Mouse (Mus musculus): Measurements from ENCODE around the gene Zcchc7.
"Not testable (repeated sequence)": the region's sequence is repeated elsewhere in the genome, so short reads cannot be mapped to it uniquely, and the experiment has no call there.

Zcchc7 gene

DNA sequence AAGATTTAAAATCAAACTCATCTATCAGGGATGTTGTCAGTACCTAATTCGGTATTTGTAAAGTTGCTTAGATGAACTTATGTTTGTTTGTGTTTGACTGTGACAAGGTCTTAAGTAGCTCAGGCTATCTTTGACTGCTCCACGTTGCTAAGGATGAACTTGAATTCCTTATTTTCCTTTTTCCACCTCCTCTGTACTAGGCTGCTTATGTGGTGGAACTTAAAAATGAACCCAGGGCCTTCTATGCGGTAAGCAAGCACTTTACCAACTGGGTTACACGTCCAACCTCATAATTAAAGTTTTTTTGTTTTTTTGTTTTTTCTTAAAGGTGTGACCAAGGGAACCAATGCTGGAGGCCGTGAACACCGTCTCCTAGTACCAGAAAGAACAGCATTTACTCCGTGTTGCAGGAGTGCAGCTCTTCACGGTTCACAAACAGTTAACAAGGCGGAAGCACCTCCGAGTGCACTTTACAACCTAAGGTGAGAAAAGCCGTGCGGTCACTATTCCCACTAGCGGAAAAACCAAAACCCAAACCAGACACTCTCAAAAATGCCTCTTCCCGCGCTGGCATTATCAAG, at the start of gene Zcchc7:
Gene Zcchc7 (plus strand): TSS at position 325 of the 581 bp plus-strand sequence.
- DNase-seq: no peak

DNA sequence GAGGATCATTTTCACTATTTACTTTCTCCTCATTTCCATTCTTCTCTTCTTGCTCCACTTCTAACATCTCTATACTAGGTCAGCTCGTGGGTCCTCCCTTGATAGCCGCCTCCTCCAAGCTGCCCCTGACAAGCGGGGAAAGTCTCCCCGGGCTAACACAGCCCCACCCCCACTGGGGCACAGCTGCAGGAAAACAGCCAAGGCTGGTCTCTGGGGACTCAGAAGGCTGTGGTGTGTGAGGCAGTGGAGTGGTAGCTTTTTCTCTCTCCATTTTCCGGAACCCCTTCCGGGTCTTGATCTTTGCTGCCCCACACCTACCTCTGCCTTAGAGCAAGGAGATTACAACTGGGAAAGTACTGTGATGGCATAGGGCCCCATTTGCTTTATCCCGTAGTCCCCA, 49.7 kb upstream of the Zcchc7 start:
- DNase-seq: no peak

DNA sequence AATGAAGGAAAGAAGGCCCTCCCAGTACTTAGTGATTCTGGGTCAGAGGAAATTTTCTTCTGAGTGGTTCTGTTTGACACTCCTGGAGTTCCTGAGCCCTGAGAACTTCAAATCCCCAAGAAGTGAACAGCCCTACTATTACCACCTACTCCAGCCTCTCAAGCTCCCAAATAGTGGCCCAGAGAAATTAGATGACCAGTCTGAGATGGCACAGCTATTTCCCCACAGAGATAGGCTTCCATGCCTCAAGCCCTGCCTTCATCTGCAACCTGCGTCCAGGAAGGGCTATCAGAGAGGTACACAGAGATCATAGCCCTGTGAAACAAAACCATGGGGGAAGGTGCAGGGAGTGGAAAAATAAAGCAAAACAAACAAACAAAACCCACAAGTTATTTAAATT, 48.8 kb upstream of the Zcchc7 start:
- no peak for DNase-seq

- no peak for DNase-seq
Observed at GRCm38 (mm10) chr4:44708311-44708710, 47.4 kb upstream of the Zcchc7 start.

DNA sequence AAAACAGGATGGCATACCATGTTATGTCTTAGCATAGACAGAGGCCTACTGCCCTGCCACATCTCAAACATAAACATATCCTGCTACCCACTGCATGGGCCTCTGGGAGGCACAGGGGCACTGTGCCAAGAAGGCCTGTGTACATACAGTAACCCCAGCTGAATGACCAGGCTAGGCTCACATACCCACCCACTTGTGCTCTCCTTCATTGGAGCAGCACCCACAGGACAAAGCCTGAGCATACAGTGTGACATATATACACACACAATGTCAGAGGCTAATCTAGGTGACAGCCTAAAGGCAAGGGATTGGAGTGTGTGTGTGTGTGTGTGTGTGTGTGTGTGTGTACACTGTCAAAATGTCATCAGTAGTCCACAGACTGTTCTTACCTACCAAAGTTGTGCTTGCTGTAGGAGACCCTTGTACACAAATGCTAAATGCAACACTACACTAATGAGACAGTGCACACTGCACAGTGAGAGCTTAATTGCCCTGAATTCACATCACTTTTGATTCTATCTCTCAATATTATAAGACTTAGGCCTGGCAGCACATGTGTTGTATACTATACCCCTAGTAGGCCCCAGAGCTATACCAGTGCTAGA, 46.5 kb upstream of the Zcchc7 start:
- DNase-seq: no peak

DNA sequence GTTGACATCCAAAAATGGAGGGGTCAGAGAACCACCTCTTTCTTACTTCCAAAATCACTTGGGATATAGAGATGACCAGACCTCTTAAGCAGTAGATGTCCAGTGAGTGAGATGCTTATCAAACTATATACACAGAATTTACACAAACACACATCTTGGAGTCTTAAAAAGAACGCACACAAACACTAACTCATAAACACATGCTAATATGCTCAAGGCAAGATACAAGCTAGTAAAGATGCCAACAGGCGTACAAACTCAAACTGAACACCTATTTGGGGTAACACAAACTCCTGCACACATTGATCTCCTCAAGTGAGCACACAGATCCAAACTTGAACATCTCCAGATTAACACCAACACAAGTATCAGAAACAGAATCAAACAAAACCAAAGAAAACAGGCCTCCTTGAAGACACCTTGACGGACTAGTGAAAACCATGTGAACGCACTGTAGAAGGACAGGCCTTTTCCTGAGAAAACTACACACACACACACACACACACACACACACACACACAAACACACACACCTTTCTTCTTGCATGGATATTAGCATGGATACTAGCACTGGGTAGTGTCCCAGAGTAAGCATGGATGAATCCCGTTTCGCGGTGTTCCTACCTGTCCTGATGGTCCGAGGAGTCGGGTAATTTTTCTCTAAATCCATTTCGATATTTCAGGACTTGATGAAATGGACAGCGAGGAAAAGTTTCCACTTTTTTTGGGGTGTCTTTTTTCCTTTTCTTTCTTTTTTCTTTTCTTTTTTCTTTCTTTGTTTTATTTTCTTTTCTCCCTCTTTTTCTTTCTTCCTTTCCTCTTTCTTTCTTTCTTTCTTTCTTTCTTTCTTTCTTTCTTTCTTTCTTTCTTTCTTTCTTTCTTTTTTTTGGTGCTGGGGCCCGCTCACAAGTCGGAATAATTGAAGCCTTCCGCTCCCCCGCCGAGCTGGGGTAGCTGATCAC, 45.7 kb upstream of the Zcchc7 start, which contains the start of gene Pax5:
Gene Pax5 (minus strand): TSS at position 748 of the 961 bp plus-strand sequence.
- no peak for DNase-seq

DNA sequence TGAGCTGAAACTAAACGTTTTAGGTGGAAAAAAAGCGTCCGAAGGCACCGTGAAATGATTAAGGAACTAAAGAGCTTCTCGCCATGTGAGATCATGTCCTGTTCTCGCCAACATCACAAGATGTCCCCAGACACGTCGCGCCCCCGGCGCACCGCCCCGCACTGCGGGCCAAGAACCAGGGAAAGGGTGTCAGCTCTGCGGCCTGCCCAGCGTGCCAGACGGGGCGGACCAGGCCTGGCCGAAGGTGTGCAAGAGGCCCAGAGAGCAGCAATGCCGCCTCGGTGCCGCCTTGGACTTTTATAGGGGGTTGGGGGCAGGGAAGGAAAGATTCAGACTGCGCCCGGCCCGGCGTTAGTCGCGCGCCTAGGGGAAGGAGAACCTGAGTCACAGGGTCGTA, 45.0 kb upstream of the Zcchc7 start:
- no peak for DNase-seq

- DNase-seq: no peak
Observed at GRCm38 (mm10) chr4:44711136-44711900, 44.4 kb upstream of the Zcchc7 start.

GRCm38 (mm10) chr4:44712051-44712700, 43.5 kb upstream of the Zcchc7 start:
- DNase-seq: no peak

DNA sequence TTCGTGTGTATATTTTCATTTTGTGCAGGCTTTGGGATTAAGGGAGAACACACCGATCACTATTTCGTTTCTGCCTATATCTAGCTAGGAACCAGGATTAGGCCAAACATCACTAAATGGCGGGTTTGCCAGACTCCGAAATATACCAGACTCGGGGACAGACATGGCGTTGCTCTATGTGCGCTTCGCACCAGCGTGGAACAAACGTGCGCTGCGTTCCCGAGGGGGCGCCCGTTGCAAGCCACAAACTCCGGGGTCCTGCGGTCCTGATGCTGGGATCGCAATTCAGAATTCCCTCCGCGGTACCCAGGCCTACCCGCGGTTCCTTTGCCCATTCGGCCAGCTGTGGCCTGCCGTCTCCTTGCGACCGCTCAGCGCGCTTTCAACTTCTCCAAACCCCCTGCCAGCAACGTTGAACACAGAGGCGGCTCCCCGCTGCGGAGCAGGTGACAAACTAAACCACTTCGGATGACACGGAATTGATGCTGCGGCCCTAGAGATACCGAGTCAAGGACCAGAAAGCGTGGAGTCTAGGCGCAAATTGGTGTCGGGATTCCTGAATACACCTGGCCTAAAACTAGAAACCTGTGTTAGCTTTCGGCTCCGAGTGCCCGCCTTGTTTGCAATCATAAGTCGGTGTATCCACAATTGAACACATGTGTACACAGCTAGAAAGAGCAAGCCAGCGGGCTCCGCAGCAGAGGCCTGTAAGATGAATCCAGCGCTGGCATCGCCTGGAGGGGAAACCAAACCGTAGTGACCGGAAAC, 42.7 kb upstream of the Zcchc7 start:
- DNase-seq: no peak

DNA sequence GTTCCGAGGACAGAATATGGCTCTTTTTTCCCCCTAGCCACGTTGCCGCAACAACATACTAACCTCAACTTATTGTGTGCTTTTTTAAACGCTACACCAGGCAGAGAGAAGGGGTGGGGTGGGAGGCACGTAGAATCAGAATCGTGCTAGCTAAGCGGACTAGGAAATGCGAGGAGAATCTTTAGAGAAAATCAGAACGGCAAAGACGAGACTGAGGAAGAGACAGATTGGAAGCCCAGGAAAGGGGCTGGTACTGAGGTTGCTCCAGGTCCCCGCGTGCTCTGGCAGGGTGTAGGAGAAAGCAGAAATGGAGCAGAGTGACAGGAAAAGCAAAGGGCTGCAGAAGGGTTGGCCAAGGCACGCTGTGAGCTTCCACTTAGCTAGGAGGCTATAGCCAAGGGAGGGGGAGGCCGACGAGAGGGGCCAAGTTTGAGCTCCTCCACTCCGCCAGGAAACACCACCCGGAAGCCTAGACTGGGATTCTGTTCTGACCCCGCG, 42.1 kb upstream of the Zcchc7 start:
- DNase-seq: no peak

GRCm38 (mm10) chr4:44714111-44714621, 41.5 kb upstream of the Zcchc7 start:
- DNase-seq: no peak

- no peak for DNase-seq
Observed at GRCm38 (mm10) chr4:44715621-44716160, 40.0 kb upstream of the Zcchc7 start.

DNA sequence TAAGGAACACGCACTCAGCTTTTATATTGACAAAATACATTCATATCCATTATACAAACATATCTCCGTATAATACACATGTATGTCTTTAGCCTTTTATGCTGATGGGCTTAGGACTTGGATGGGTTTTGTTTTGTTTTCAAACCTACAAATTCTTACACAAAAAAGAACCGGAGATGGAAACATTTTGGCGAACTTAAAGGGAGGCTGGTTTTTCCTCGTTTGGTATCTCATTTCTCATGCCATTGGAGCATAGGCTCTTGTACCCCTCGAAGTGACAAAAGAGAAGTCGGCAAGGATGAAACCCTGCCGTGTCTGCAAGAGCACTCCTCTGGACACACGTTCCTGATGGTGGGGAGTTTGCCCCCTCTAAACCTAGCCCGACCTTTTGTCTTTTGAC, 39.3 kb upstream of the Zcchc7 start:
- DNase-seq: no peak

- DNase-seq: no peak
Observed at GRCm38 (mm10) chr4:44717676-44718075, 38.0 kb upstream of the Zcchc7 start.

DNA sequence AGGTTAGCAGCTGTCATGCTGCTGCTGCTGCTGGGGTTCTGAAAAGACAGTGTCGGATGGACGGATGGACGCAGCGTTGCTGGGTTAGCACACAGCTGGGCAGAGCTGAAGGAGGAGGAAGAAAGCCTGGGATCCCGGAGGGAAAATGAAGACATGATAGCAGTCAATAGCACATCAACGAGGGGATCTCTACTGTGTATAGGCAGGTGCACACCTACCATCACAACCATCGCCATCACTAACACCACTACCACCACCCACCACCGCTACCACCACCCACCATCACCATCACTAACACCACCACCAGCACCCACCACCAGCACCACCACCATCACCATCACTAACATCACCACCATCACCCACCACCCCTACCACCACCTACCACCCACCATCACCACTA, 35.6 kb upstream of the Zcchc7 start:
- no peak for DNase-seq

- no peak for DNase-seq
Observed at GRCm38 (mm10) chr4:44721237-44721636, 34.4 kb upstream of the Zcchc7 start.

GRCm38 (mm10) chr4:44740471-44740870, 15.2 kb upstream of the Zcchc7 start:
- no peak for DNase-seq

- DNase-seq: peak; percentile 92
Observed at GRCm38 (mm10) chr4:44756134-44756951, 666 bp downstream of the Zcchc7 start.

DNA sequence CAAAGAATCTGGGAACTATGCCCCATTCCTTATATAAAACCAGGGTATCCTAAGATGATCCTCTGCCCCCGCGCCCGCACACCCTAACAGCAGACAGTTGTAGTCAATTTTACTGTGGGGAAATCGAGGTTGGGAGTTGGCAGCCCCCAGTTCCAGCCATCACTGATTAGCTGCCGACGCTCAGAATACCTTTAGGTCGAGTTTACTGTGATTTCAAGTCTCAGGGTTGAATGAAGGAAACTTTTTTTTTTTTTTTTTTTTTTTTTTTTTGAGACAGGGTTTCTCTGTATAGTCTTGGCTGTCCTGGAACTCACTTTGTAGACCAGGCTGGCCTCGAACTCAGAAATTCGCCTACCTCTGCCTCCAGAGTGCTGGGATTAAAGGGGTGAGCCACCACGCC, 1.5 kb downstream of the Zcchc7 start:
- DNase-seq: not testable (repeated sequence)
